Mouse (Mus musculus): ENCODE data around the gene Mansc4. TPM values are rescaled to one million over a fixed set of nuclear protein-coding genes. Genes with fewer than 3 reads are reported as not detected.

Gene Mansc4
- polyA plus RNA-seq (2015; fragmentation: Nextera tagmentation; extraction: Ambion mirVana), result 2.0 and 2.4 TPM in 2 replicates

- H3K27ac ChIP-seq, result peak within 1 kb of the TSS; percentile 33; the same call in 1 of the 2 replicates
- H3K4me2 ChIP-seq (replicated peaks), result peak within 1 kb of the TSS; percentile 47
- no peaks in the 10 kb centered on the region for H3K27me3 ChIP-seq (replicated peaks)
- 0 out of 2 replicates have a peak, but pooled peaks have one; percentile 12 for ATAC-seq
- H3K9ac ChIP-seq, result 0 out of 2 replicates have a peak within 1 kb of the TSS, but pooled peaks have one; percentile 2
- 0 out of 2 replicates have a peak, but pooled peaks cover 4% of the 10 kb centered on the region for H3K4me1 ChIP-seq (replicated peaks)
- no peaks in the 10 kb centered on the region for H3K9me3 ChIP-seq
- no peaks in the 10 kb centered on the region for H3K36me3 ChIP-seq
- H3K4me3 ChIP-seq (replicated peaks), result peak within 1 kb of the TSS; percentile 18
- WGBS, result 13% methylated on average over 20 of the region's 20 CpGs
Observed at GRCm38 (mm10) chr6:147086594-147087225, at the start of gene Mansc4. Gene Mansc4 (minus strand): TSS chr6:147087032.

GRCm38 (mm10) chr6:147127239-147127638 is 40.4 kb upstream of the Mansc4 start:
- Histone ChIP-seq H3K9me3 (no peaks in the 10 kb centered on the region), H3K4me2 (replicated peaks) (no peak overlapping the region), H3K27me3 (replicated peaks) (no peaks in the 10 kb centered on the region), H3K27ac (no peak overlapping the region), H3K9ac (no peak overlapping the region), H3K36me3 (no peaks in the 10 kb centered on the region), H3K4me3 (replicated peaks) (no peak overlapping the region), H3K4me1 (replicated peaks) (no peaks in the 10 kb centered on the region)
- ATAC-seq, result no peak
- 91% methylated on average over 10 of the region's 10 CpGs for whole genome bisulfite sequencing

- no peaks in the 10 kb centered on the region for H3K36me3 ChIP-seq
- no peaks in the 10 kb centered on the region for H3K27me3 ChIP-seq (replicated peaks)
- no peak for ATAC-seq
Observed at GRCm38 (mm10) chr6:147121320-147121719, 34.5 kb upstream of the Mansc4 start.

GRCm38 (mm10) chr6:147118190-147118589 is 31.4 kb upstream of the Mansc4 start:
- 80% methylated on average over 3 of the region's 3 CpGs for WGBS

More at GRCm38 (mm10) chr6:147121320-147121719, 34.5 kb upstream of the Mansc4 start:
- Histone ChIP-seq H3K4me3 (replicated peaks) (no peak overlapping the region), H3K4me2 (replicated peaks) (no peak overlapping the region), H3K4me1 (replicated peaks) (no peaks in the 10 kb centered on the region), H3K9me3 (no peaks in the 10 kb centered on the region), H3K9ac (no peak overlapping the region), H3K27ac (no peak overlapping the region)
- WGBS, result 43% methylated on average over 6 of the region's 6 CpGs

GRCm38 (mm10) chr6:147117764-147118163 is 30.9 kb upstream of the Mansc4 start:
- ATAC-seq, result no peak
- Histone ChIP-seq H3K9ac (no peak overlapping the region), H3K4me1 (replicated peaks) (no peaks in the 10 kb centered on the region), H3K36me3 (no peaks in the 10 kb centered on the region), H3K9me3 (no peaks in the 10 kb centered on the region), H3K4me3 (replicated peaks) (no peak overlapping the region), H3K27ac (no peak overlapping the region), H3K27me3 (replicated peaks) (no peaks in the 10 kb centered on the region), H3K4me2 (replicated peaks) (no peak overlapping the region)
- 90% methylated on average over 7 of the region's 7 CpGs for WGBS

More at GRCm38 (mm10) chr6:147118190-147118589, 31.4 kb upstream of the Mansc4 start:
- no peak overlapping the region for H3K4me3 ChIP-seq (replicated peaks)
- no peak overlapping the region for H3K4me2 ChIP-seq (replicated peaks)
- H3K27me3 ChIP-seq (replicated peaks), result no peaks in the 10 kb centered on the region
- ATAC-seq, result no peak
- H3K36me3 ChIP-seq, result no peaks in the 10 kb centered on the region
- no peak overlapping the region for H3K27ac ChIP-seq
- H3K4me1 ChIP-seq (replicated peaks), result no peaks in the 10 kb centered on the region
- H3K9me3 ChIP-seq, result no peaks in the 10 kb centered on the region
- no peak overlapping the region for H3K9ac ChIP-seq

GRCm38 (mm10) chr6:147116579-147116978 is 29.7 kb upstream of the Mansc4 start:
- WGBS, result 8% methylated on average over 10 of the region's 10 CpGs
- Histone ChIP-seq H3K4me1 (replicated peaks) (no peaks in the 10 kb centered on the region), H3K36me3 (no peaks in the 10 kb centered on the region), H3K4me3 (replicated peaks) (no peak overlapping the region), H3K4me2 (replicated peaks) (no peak overlapping the region), H3K27me3 (replicated peaks) (no peaks in the 10 kb centered on the region), H3K9me3 (no peaks in the 10 kb centered on the region), H3K27ac (no peak overlapping the region), H3K9ac (no peak overlapping the region)
- peak; percentile 43; the same call in 1 of the 2 replicates for ATAC-seq

GRCm38 (mm10) chr6:147109283-147109682 is 22.5 kb upstream of the Mansc4 start:
- WGBS, result 90% methylated on average over 7 of the region's 7 CpGs
- no peak overlapping the region for H3K9ac ChIP-seq
- H3K9me3 ChIP-seq, result no peaks in the 10 kb centered on the region
- no peak overlapping the region for H3K27ac ChIP-seq
- H3K4me1 ChIP-seq (replicated peaks), result no peaks in the 10 kb centered on the region
- ATAC-seq, result no peak
- H3K4me3 ChIP-seq (replicated peaks), result no peak overlapping the region
- H3K36me3 ChIP-seq, result peaks cover 5% of the 10 kb centered on the region; the same call in 1 of the 2 replicates
- H3K27me3 ChIP-seq (replicated peaks), result no peaks in the 10 kb centered on the region
- H3K4me2 ChIP-seq (replicated peaks), result no peak overlapping the region

- ATAC-seq, result peak; percentile 45; the same call in 1 of the 2 replicates
- no peaks in the 10 kb centered on the region for H3K4me1 ChIP-seq (replicated peaks)
- no peaks in the 10 kb centered on the region for H3K9me3 ChIP-seq
- H3K4me2 ChIP-seq (replicated peaks), result no peak overlapping the region
- peaks cover 11% of the 10 kb centered on the region; the same call in 1 of the 2 replicates for H3K36me3 ChIP-seq
- no peaks in the 10 kb centered on the region for H3K27me3 ChIP-seq (replicated peaks)
- WGBS, result 81% methylated on average over 6 of the region's 6 CpGs
- H3K9ac ChIP-seq, result no peak overlapping the region
- H3K4me3 ChIP-seq (replicated peaks), result no peak overlapping the region
- H3K27ac ChIP-seq, result no peak overlapping the region
Observed at GRCm38 (mm10) chr6:147106716-147107115, 19.9 kb upstream of the Mansc4 start.

- no peak for ATAC-seq
- no peak overlapping the region for H3K4me2 ChIP-seq (replicated peaks)
- no peak overlapping the region for H3K27ac ChIP-seq
- H3K9ac ChIP-seq, result no peak overlapping the region
- H3K4me3 ChIP-seq (replicated peaks), result no peak overlapping the region
- H3K4me1 ChIP-seq (replicated peaks), result no peaks in the 10 kb centered on the region
- H3K9me3 ChIP-seq, result no peaks in the 10 kb centered on the region
- 95% methylated on average over 1 of the region's 1 CpGs for WGBS
- H3K27me3 ChIP-seq (replicated peaks), result no peaks in the 10 kb centered on the region
- peaks cover 11% of the 10 kb centered on the region; the same call in 1 of the 2 replicates for H3K36me3 ChIP-seq
Observed at GRCm38 (mm10) chr6:147105529-147105928, 18.7 kb upstream of the Mansc4 start.

- Histone ChIP-seq H3K4me2 (replicated peaks) (no peak overlapping the region), H3K9me3 (no peaks in the 10 kb centered on the region), H3K9ac (no peak overlapping the region), H3K36me3 (peaks cover 8% of the 10 kb centered on the region; the same call in 1 of the 2 replicates), H3K4me3 (replicated peaks) (no peak overlapping the region), H3K4me1 (replicated peaks) (peaks cover 8% of the 10 kb centered on the region; the same call in 1 of the 2 replicates), H3K27ac (no peak overlapping the region), H3K27me3 (replicated peaks) (no peaks in the 10 kb centered on the region)
- no peak for ATAC-seq
- 86% methylated on average over 3 of the region's 3 CpGs for WGBS
Observed at GRCm38 (mm10) chr6:147102293-147102692, 15.5 kb upstream of the Mansc4 start.

GRCm38 (mm10) chr6:147099458-147100277 is 12.8 kb upstream of the Mansc4 start:
- no peak overlapping the region for H3K27ac ChIP-seq
- H3K36me3 ChIP-seq, result peaks cover 8% of the 10 kb centered on the region; the same call in 1 of the 2 replicates
- H3K4me2 ChIP-seq (replicated peaks), result no peak overlapping the region
- peak; percentile 54; the same call in 1 of the 2 replicates for ATAC-seq
- no peak overlapping the region for H3K9ac ChIP-seq
- no peaks in the 10 kb centered on the region for H3K9me3 ChIP-seq
- no peaks in the 10 kb centered on the region for H3K27me3 ChIP-seq (replicated peaks)
- no peak overlapping the region for H3K4me3 ChIP-seq (replicated peaks)
- 57% methylated on average over 19 of the region's 19 CpGs for WGBS
- peaks cover 10% of the 10 kb centered on the region; the same call in 1 of the 2 replicates for H3K4me1 ChIP-seq (replicated peaks)

GRCm38 (mm10) chr6:147097346-147097929 is 10.6 kb upstream of the Mansc4 start:
- H3K4me3 ChIP-seq (replicated peaks), result no peak overlapping the region
- no peak overlapping the region for H3K9ac ChIP-seq
- no peaks in the 10 kb centered on the region for H3K9me3 ChIP-seq
- no peaks in the 10 kb centered on the region for H3K27me3 ChIP-seq (replicated peaks)
- peaks cover 20% of the 10 kb centered on the region; the same call in 1 of the 2 replicates for H3K4me1 ChIP-seq (replicated peaks)
- H3K4me2 ChIP-seq (replicated peaks), result no peak overlapping the region
- WGBS, result 53% methylated on average over 8 of the region's 8 CpGs
- H3K27ac ChIP-seq, result no peak overlapping the region
- H3K36me3 ChIP-seq, result peaks cover 3% of the 10 kb centered on the region; the same call in 1 of the 2 replicates
- no peak for ATAC-seq
